Mouse (Mus musculus) forebrain, postnatal 0 days (tissue): ENCODE data around the gene Arid5b. TPM values are rescaled to one million over a fixed set of nuclear protein-coding genes. Genes with fewer than 3 reads are reported as not detected.

Experiments used
- ATAC-seq: fragments of 200-750 bp; cut with Nextera tagmentation; 2 replicates; pipeline ENCODE4 v1.8.0; 2017; ENCODE audit warnings: mild to moderate bottlenecking, moderate library complexity
- DNase-seq: peaks from one replicate; pipeline ENCODE4 v3.0.0-alpha.2; 2015
- H3K27ac ChIP-seq: fragments of 300-500 bp; sonication (generic); 2 replicates; pipeline ENCODE4 v1.5.1; 2014; ENCODE audit warnings: low read depth, mild to moderate bottlenecking, antibody characterized with exemption, low read length, moderate library complexity, mixed read lengths
- H3K27me3 ChIP-seq: fragments of 300-500 bp; sonication (generic); 2 replicates; pipeline ENCODE4 v1.6.1; 2014; ENCODE audit warnings: mild to moderate bottlenecking, low read length, mixed read lengths; ENCODE audit not compliant: insufficient read depth
- H3K36me3 ChIP-seq: fragments of 300-500 bp; sonication (generic); 2 replicates; pipeline ENCODE4 v1.6.1; 2014; ENCODE audit warnings: mild to moderate bottlenecking, moderate library complexity; ENCODE audit not compliant: insufficient read depth
- H3K4me1 ChIP-seq: fragments of 300-500 bp; sonication (generic); 2 replicates; pipeline ENCODE4 v1.6.1; 2014; ENCODE audit warnings: antibody characterized with exemption; ENCODE audit not compliant: insufficient read depth
- H3K4me2 ChIP-seq: fragments of 300-500 bp; sonication (generic); 2 replicates; pipeline ENCODE4 v1.6.1; 2014; ENCODE audit warnings: low read depth, mild to moderate bottlenecking, moderate library complexity
- H3K4me3 ChIP-seq: fragments of 300-500 bp; sonication (generic); 2 replicates; pipeline ENCODE4 v1.5.1; 2014; ENCODE audit warnings: low read depth, low read length, mixed read lengths
- H3K9ac ChIP-seq: fragments of 300-500 bp; sonication (generic); 2 replicates; pipeline ENCODE4 v1.6.1; 2014; ENCODE audit warnings: mild to moderate bottlenecking
- H3K9me3 ChIP-seq: fragments of 300-500 bp; sonication (generic); 2 replicates; pipeline ENCODE4 v1.6.1; 2016; ENCODE audit warnings: low read length
- CTCF ChIP-seq: sonication (generic); IDR thresholded peaks from 2 replicates; pipeline ENCODE4 v1.5.1; 2016; ENCODE audit warnings: antibody characterized with exemption, control low read depth, low read depth
- WGBS: fragments of 180-500 bp; shearing (Covaris S2); extraction: QIAGEN DNeasy Blood & Tissue Kit; methylation state at CpG from one replicate; pipeline ENCODE4 v1.1.7; 2014; 5-methylcytosine and 5-hydroxymethylcytosine counted together
- polyA plus RNA-seq: library from polyadenylated mRNA; unstranded; fragments of >200 nt; fragmentation: Nextera tagmentation; extraction: Ambion mirVana; gene quantifications from 2 replicates; pipeline ENCODE4 v1.2.1, GENCODE M21; 2015
- total RNA-seq: library from RNA; depleted of rRNA; stranded (reverse); fragments of >200 nt; gene quantifications from 2 replicates; pipeline ENCODE4 v1.2.3, GENCODE M21; 2014

Gene Arid5b
- total and polyA plus RNA-seq, 2 experiments from 2014 or later = 14.3 to 14.5 TPM

- peak overlapping the region; percentile 51; the same call in 1 of the 2 replicates for H3K27ac ChIP-seq
- no peak overlapping the region for H3K9ac ChIP-seq
- ATAC-seq = peak; percentile 70; the same call in 1 of the 2 replicates
- H3K4me1 ChIP-seq = peaks cover 25% of the 10 kb centered on the region; the same call in 1 of the 2 replicates
- H3K27me3 ChIP-seq = no peaks in the 10 kb centered on the region
- no peak overlapping the region for H3K4me2 ChIP-seq
- 19% methylated on average over 3 of the region's 3 CpGs for WGBS
- DNase-seq = no peak
- H3K9me3 ChIP-seq = no peaks in the 10 kb centered on the region
- no peaks in the 10 kb centered on the region for H3K36me3 ChIP-seq
- no peak overlapping the region for H3K4me3 ChIP-seq
- TF ChIP-seq CTCF = no peak
Observed at GRCm38 (mm10) chr10:68192824-68193255, 85.7 kb downstream of the Arid5b start.

DNA sequence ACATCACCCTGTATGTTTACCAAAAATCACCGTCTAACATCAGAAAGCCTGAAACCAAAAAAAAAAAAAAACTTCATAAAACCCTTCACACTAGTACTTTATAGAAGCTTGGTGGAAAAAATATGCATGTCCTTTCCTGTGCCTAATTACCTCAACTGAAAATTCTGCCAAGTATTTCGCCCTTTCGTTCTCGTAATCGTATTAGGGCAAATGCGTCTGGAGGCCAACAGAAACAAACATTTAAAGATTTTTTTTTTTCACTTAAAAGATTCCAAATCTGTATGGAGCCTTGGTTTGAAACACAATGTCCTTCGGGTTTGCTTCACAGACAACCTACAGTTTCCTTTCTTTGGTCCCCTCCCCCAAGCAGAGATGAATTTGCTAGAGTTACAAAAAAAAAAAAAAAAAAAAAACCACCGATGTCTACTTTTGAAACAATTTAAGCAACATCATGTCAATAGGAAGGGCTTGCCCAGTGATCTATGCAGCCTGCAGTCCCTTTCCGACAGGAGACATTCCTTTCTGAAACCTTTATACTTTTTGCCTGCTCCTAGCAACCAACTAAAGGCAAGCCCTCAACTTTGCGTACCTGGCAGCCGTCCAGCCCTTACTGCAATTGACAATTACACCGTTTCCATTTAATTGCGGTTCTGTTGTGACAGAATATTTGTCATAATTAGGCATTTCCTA is 86.7 kb downstream of the Arid5b start:
- no peak for ATAC-seq

DNA sequence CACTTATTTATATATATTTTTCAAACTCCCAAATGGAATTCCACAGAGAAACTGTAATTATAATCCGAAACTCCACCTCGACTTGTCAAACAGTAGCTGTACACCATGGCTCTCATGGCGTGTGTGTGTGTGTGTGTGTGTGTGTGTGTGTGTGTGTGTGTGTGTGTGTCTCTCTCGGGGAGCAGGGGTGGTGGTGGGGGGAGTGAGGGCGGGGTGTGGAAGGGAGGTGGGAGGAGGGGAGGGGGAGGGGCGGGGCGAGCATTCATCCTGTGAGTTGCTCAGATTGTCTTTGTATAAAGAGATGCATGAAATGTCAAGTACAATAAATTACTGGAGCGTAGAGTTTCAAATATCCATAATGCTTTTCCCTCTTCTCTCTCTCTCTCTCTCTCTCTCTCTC is 87.4 kb downstream of the Arid5b start:
- 19% methylated on average over 6 of the region's 8 CpGs for WGBS

More for the DNA sequence above, 86.7 kb downstream of the Arid5b start:
- Histone ChIP-seq H3K36me3 (no peaks in the 10 kb centered on the region), H3K4me2 (peak overlapping the region; percentile 32), H3K4me1 (peaks cover 25% of the 10 kb centered on the region; the same call in 1 of the 2 replicates), H3K27me3 (no peaks in the 10 kb centered on the region), H3K4me3 (peak overlapping the region; percentile 9; the same call in 1 of the 2 replicates), H3K9me3 (no peaks in the 10 kb centered on the region), H3K9ac (no peak overlapping the region), H3K27ac (no peak overlapping the region)
- peak; percentile 64 for DNase-seq
- no peak for TF ChIP-seq CTCF
- WGBS = 4% methylated on average over 13 of the region's 13 CpGs

GRCm38 (mm10) chr10:68189847-68190246 is 88.7 kb downstream of the Arid5b start:
- H3K36me3 ChIP-seq = no peaks in the 10 kb centered on the region
- no peak overlapping the region for H3K4me2 ChIP-seq
- H3K27ac ChIP-seq = no peak overlapping the region
- peaks cover 25% of the 10 kb centered on the region; the same call in 1 of the 2 replicates for H3K4me1 ChIP-seq
- H3K4me3 ChIP-seq = no peak overlapping the region
- 45% methylated on average over 3 of the region's 3 CpGs for WGBS
- no peaks in the 10 kb centered on the region for H3K9me3 ChIP-seq
- H3K27me3 ChIP-seq = no peaks in the 10 kb centered on the region
- no peak overlapping the region for H3K9ac ChIP-seq
- no peak for ATAC-seq
- no peak for TF ChIP-seq CTCF
- DNase-seq = no peak

More for the DNA sequence above, 87.4 kb downstream of the Arid5b start:
- Histone ChIP-seq H3K9me3 (no peaks in the 10 kb centered on the region), H3K9ac (no peak overlapping the region), H3K27ac (no peak overlapping the region), H3K36me3 (no peaks in the 10 kb centered on the region), H3K4me3 (0 out of 2 replicates have a peak overlapping the region, but pooled peaks have one; percentile 9), H3K4me1 (peaks cover 25% of the 10 kb centered on the region; the same call in 1 of the 2 replicates), H3K27me3 (no peaks in the 10 kb centered on the region), H3K4me2 (peak overlapping the region; percentile 32)
- ATAC-seq (no peak), DNase-seq (no peak)
- no peak for TF ChIP-seq CTCF

DNA sequence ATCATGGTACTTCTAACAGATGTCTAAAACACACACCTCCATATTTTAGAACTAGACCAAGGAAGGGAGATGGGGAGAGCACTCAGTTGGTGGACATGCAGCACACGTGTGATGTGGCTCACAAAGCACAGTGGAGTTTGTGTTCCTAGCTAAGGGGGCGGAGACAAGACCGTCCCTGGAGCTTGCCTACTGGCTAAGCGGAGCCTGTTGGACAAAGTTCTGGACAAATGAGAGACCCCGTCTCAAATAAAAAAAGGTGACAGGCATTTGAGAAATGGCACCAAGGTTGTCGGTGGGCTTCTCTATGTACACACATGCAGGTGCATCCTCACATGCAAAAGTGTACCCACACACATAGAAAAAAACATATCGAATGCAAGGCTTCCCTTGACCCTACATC is 95.4 kb downstream of the Arid5b start:
- Histone ChIP-seq H3K9ac (no peak overlapping the region), H3K36me3 (no peaks in the 10 kb centered on the region), H3K4me2 (no peak overlapping the region), H3K4me1 (no peaks in the 10 kb centered on the region), H3K27ac (no peak overlapping the region), H3K4me3 (no peak overlapping the region), H3K27me3 (no peaks in the 10 kb centered on the region), H3K9me3 (no peaks in the 10 kb centered on the region)
- DNase-seq (no peak), ATAC-seq (no peak)
- no peak for TF ChIP-seq CTCF
- 96% methylated on average over 7 of the region's 7 CpGs for WGBS

- 0 out of 2 replicates have a peak overlapping the region, but pooled peaks have one; percentile 30 for H3K27ac ChIP-seq
- no peaks in the 10 kb centered on the region for H3K9me3 ChIP-seq
- no peak overlapping the region for H3K9ac ChIP-seq
- H3K4me2 ChIP-seq = no peak overlapping the region
- DNase-seq (peak; percentile 18), ATAC-seq (no peak)
- no peak for TF ChIP-seq CTCF
- no peak overlapping the region for H3K4me3 ChIP-seq
- no peaks in the 10 kb centered on the region for H3K36me3 ChIP-seq
- WGBS = 55% methylated on average over 6 of the region's 6 CpGs
- H3K4me1 ChIP-seq = no peaks in the 10 kb centered on the region
- no peaks in the 10 kb centered on the region for H3K27me3 ChIP-seq
Observed at GRCm38 (mm10) chr10:68182266-68182665, 96.3 kb downstream of the Arid5b start.

GRCm38 (mm10) chr10:68181156-68181555 is 97.4 kb downstream of the Arid5b start:
- no peak overlapping the region for H3K27ac ChIP-seq
- no peaks in the 10 kb centered on the region for H3K36me3 ChIP-seq
- H3K4me3 ChIP-seq = no peak overlapping the region
- no peaks in the 10 kb centered on the region for H3K9me3 ChIP-seq
- no peak for DNase-seq
- ATAC-seq = no peak
- 97% methylated on average over 10 of the region's 10 CpGs for whole genome bisulfite sequencing
- no peak for TF ChIP-seq CTCF
- H3K27me3 ChIP-seq = no peaks in the 10 kb centered on the region
- H3K9ac ChIP-seq = no peak overlapping the region
- no peaks in the 10 kb centered on the region for H3K4me1 ChIP-seq
- no peak overlapping the region for H3K4me2 ChIP-seq
